Mouse (Mus musculus) kidney, postnatal 0 days (tissue): ENCODE measurements at regions not wholly inside any gene's neighbourhood (a gene's known extent, or its start where the extent isn't known, plus 50 kb on each side); places are given as distances from the start of the nearest gene placed in this dataset.
A peak's percentile ranks its signal among the peaks of the same experiment; 100 is the strongest.

ENCODE experiments used
- ATAC-seq: fragments of 200-750 bp; cut with Nextera tagmentation; replicated peaks from 2 replicates; pipeline ENCODE4 v1.8.0; 2017; ENCODE audit warnings: low read depth, moderate number of reproducible peaks, moderate TSS enrichment, moderate library complexity; ENCODE audit not compliant: low FRiP score
- DNase-seq: peaks from one replicate; pipeline ENCODE4 v3.0.0-alpha.2; 2016; ENCODE audit warnings: low spot score
- H3K27ac ChIP-seq: fragments of 300-500 bp; sonication (generic); 2 replicates; pipeline ENCODE4 v1.5.1; 2014; ENCODE audit warnings: mild to moderate bottlenecking
- H3K27me3 ChIP-seq: fragments of 300-500 bp; sonication (generic); 2 replicates; pipeline ENCODE4 v1.6.1; 2014; ENCODE audit warnings: low read length, mixed read lengths; ENCODE audit not compliant: insufficient read depth
- H3K36me3 ChIP-seq: fragments of 300-500 bp; sonication (generic); 2 replicates; pipeline ENCODE4 v1.6.1; 2014; ENCODE audit warnings: low read length, mixed read lengths; ENCODE audit not compliant: insufficient read depth
- H3K4me1 ChIP-seq: fragments of 300-500 bp; sonication (generic); replicated peaks from 2 replicates; pipeline ENCODE4 v1.6.1; 2014; ENCODE audit warnings: antibody characterized with exemption, low read length, mixed read lengths; ENCODE audit not compliant: insufficient read depth
- H3K4me2 ChIP-seq: fragments of 300-500 bp; sonication (generic); 2 replicates; pipeline ENCODE4 v1.6.1; 2014; ENCODE audit warnings: mild to moderate bottlenecking, low read length, moderate library complexity, mixed read lengths
- H3K4me3 ChIP-seq: fragments of 300-500 bp; sonication (generic); replicated peaks from 2 replicates; pipeline ENCODE4 v1.5.1; 2014; ENCODE audit warnings: low read depth, low read length
- H3K9ac ChIP-seq: fragments of 300-500 bp; sonication (generic); 2 replicates; pipeline ENCODE4 v1.6.1; 2014; ENCODE audit warnings: low read depth, low read length
- H3K9me3 ChIP-seq: fragments of 300-500 bp; sonication (generic); replicated peaks from 2 replicates; pipeline ENCODE4 v1.6.1; 2016; ENCODE audit warnings: low read length, inconsistent platforms, mixed read lengths
- CTCF ChIP-seq: IDR thresholded peaks from 2 replicates; pipeline ENCODE4 v1.5.1; 2016; ENCODE audit warnings: antibody characterized with exemption, low read depth, mild to moderate bottlenecking, moderate library complexity
- WGBS: fragments of 180-500 bp; shearing (Covaris S2); extraction: QIAGEN DNeasy Blood & Tissue Kit; methylation state at CpG from one replicate; pipeline ENCODE4 v1.1.7; 2014; 5-methylcytosine and 5-hydroxymethylcytosine counted together

GRCm38 (mm10) chr8:117930687-117931086 is 128.9 kb upstream of the Mphosph6 start:
- WGBS = 61% methylated on average over 6 of the region's 6 CpGs
- no peaks in the 10 kb centered on the region for H3K4me1 ChIP-seq
- no peak overlapping the region for H3K4me2 ChIP-seq
- no peaks in the 10 kb centered on the region for H3K9me3 ChIP-seq
- no peaks in the 10 kb centered on the region for H3K36me3 ChIP-seq
- H3K4me3 ChIP-seq = no peak overlapping the region
- TF ChIP-seq CTCF = peak; percentile 82
- no peak overlapping the region for H3K9ac ChIP-seq
- H3K27ac ChIP-seq = no peak overlapping the region
- ATAC-seq (no peak), DNase-seq (peak; percentile 80)
- no peaks in the 10 kb centered on the region for H3K27me3 ChIP-seq

- H3K27ac ChIP-seq = no peak overlapping the region
- WGBS = 21% methylated on average over 12 of the region's 12 CpGs
- no peak overlapping the region for H3K9ac ChIP-seq
- H3K4me3 ChIP-seq = no peak overlapping the region
- no peak for DNase-seq
- no peaks in the 10 kb centered on the region for H3K36me3 ChIP-seq
- TF ChIP-seq CTCF = no peak
- no peaks in the 10 kb centered on the region for H3K4me1 ChIP-seq
- no peaks in the 10 kb centered on the region for H3K27me3 ChIP-seq
- no peaks in the 10 kb centered on the region for H3K9me3 ChIP-seq
- H3K4me2 ChIP-seq = no peak overlapping the region
- ATAC-seq = no peak
Observed at GRCm38 (mm10) chr8:117929606-117930005, 127.9 kb upstream of the Mphosph6 start.

- no peak for DNase-seq
- Histone ChIP-seq H3K36me3 (no peaks in the 10 kb centered on the region), H3K9me3 (no peaks in the 10 kb centered on the region), H3K9ac (no peak overlapping the region), H3K27ac (no peak overlapping the region), H3K4me2 (no peak overlapping the region), H3K4me1 (no peaks in the 10 kb centered on the region), H3K4me3 (no peak overlapping the region), H3K27me3 (no peaks in the 10 kb centered on the region)
- no peak for ATAC-seq
- 87% methylated on average over 6 of the region's 6 CpGs for WGBS
- TF ChIP-seq CTCF = no peak
Observed at GRCm38 (mm10) chr8:117923296-117923695, 121.6 kb upstream of the Mphosph6 start.

- Histone ChIP-seq H3K9ac (no peak overlapping the region), H3K4me1 (no peaks in the 10 kb centered on the region), H3K4me2 (no peak overlapping the region), H3K27me3 (no peaks in the 10 kb centered on the region), H3K9me3 (no peaks in the 10 kb centered on the region), H3K36me3 (no peaks in the 10 kb centered on the region), H3K27ac (no peak overlapping the region), H3K4me3 (no peak overlapping the region)
- no peak for DNase-seq
- no peak for TF ChIP-seq CTCF
- ATAC-seq = no peak
- 65% methylated on average over 8 of the region's 8 CpGs for WGBS
Observed at GRCm38 (mm10) chr8:117903052-117903451, 101.3 kb upstream of the Mphosph6 start.

- Histone ChIP-seq H3K9ac (no peak overlapping the region), H3K27me3 (no peaks in the 10 kb centered on the region), H3K4me3 (no peak overlapping the region), H3K4me1 (no peaks in the 10 kb centered on the region), H3K9me3 (no peaks in the 10 kb centered on the region), H3K27ac (no peak overlapping the region), H3K4me2 (no peak overlapping the region), H3K36me3 (no peaks in the 10 kb centered on the region)
- DNase-seq (no peak), ATAC-seq (no peak)
- no peak for TF ChIP-seq CTCF
Observed at GRCm38 (mm10) chr8:117899892-117900291, 98.1 kb upstream of the Mphosph6 start.

- no peak for ATAC-seq
- Histone ChIP-seq H3K4me2 (no peak overlapping the region), H3K9ac (no peak overlapping the region), H3K36me3 (no peaks in the 10 kb centered on the region), H3K4me1 (no peaks in the 10 kb centered on the region), H3K27ac (no peak overlapping the region), H3K27me3 (no peaks in the 10 kb centered on the region), H3K4me3 (no peak overlapping the region), H3K9me3 (no peaks in the 10 kb centered on the region)
- DNase-seq = peak; percentile 18
- TF ChIP-seq CTCF = peak; percentile 67
- 66% methylated on average over 5 of the region's 5 CpGs for WGBS
Observed at GRCm38 (mm10) chr8:117898015-117898414, 96.3 kb upstream of the Mphosph6 start.

- no peak overlapping the region for H3K9ac ChIP-seq
- H3K4me1 ChIP-seq = no peaks in the 10 kb centered on the region
- TF ChIP-seq CTCF = no peak
- H3K27me3 ChIP-seq = no peaks in the 10 kb centered on the region
- no peak overlapping the region for H3K4me2 ChIP-seq
- no peaks in the 10 kb centered on the region for H3K36me3 ChIP-seq
- no peak overlapping the region for H3K27ac ChIP-seq
- ATAC-seq = no peak
- H3K9me3 ChIP-seq = no peaks in the 10 kb centered on the region
- no peak for DNase-seq
- 44% methylated on average over 8 of the region's 8 CpGs for WGBS
- no peak overlapping the region for H3K4me3 ChIP-seq
Observed at GRCm38 (mm10) chr8:117894861-117895260, 93.1 kb upstream of the Mphosph6 start.
